Mouse (Mus musculus): ENCODE data around the gene Slc27a2.
"Not testable (repeated sequence)": the region's sequence is repeated elsewhere in the genome, so short reads cannot be mapped to it uniquely, and the experiment has no call there.

The Slc27a2 gene

DNA sequence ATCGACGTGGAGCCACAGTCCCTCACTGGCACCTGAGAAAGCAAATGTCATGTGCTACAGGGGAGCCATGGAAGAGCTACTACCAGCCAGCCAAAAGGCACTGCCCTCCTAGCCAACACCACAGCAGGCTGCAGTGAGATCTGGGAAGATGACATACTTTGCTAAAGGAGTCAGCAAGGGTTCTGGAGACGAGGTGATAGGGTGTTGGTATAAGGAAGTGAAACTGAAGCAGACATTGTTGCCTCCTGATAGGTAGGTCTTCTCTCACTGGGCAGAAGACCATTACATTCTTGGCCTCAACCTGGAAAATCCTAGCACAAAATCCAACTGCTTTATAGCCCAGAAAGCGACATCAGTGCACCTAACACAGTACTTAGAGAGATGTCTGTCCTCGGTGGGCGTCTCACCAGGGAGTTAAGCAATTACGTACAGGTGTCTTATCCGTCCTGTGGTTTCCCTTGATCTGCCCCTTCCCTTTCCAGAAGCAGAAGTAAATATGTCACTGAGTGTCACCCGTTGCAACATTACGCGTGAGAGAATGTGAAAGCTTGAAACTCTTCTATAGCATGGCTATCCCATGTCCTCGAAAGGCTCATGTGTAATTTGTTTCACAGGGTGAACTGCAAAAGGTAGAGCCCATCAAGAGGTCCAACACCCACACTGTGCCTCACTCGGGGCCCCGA lies 49.9 kb downstream of the Slc27a2 start:
- DNase-seq (ENCODE audit: low read depth, low spot score): no peak

DNA sequence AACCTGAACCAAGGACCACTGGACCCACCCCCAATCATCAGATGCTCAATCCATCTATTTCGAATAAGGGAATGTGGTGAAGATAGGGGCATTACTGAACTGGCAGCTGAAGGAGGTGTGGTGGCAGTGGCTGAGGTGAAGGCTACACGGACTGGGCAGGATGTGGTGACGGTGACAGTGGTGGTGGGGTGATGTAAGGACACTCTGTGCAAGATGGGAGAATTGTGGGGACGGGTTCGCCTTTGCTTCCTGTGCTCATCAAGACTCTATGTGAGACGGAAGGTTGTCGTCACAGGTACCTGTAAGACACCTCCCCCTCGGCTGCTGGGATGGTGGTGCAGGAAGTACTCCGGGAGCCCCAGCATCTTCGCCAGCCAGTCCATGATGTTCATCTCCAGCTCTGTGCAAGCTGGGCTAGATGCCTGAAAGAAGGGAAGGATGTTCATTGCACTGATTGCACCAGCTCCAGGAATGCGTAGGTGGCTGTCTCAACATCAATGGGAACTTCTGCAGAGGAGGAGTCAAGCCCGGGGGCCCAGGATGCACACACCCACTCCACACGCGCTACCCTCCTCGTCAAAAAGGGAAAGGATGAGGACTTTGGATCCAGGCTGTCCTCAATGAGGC lies 54.0 kb downstream of the Slc27a2 start:
- no peak for DNase-seq (ENCODE audit: low read depth, low spot score)

DNA sequence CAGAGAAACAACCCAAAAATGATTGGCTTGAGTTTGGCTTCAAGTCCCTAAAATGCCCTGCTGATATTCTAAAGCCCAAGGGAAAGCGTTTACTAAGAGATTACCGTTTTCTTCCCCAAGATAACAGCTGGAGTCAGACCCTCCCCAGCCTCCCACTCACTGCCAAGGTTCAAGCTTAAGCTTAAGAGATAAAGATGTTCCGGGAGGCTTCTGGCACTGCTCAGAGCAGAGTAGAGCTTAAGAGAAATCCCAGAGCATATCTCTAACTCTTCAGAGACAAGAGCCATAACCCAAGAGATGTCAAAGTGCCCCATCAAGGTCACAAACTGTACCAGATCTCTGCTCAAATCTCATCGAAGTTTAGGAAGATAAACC lies 54.5 kb downstream of the Slc27a2 start:
- no peak for DNase-seq (ENCODE audit: low read depth, low spot score)

DNA sequence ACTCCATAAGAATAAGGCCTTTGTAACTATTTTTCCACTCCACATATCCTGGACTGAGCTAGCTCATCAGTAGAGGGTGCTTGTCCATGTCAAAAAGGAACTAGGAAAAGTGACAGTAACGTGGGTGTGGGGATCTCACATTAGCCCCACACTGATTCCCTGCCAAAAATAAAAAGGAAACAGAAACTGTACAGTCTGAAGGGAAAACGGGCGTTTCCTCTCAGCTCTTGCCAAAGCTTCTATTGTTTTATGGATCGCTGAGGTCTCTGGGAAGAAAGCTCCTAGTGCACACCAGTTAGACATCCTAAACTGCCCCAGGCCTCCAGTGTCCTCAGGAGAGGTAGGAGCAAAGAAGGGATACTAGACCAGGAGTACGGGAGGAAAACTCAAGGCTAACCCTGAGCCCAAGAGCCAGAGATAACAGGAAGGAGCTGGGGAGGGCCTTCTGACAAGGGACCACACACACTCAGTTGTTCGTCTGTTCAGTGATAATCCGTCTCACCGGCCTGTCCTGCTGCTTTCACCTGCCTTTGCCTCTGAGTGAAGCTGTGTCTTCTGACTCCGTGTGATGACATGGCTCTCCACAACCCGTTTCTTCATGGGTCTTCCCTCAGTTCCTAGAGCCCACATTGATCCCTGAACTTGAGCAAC lies 55.5 kb downstream of the Slc27a2 start:
- no peak for DNase-seq (ENCODE audit: low read depth, low spot score)

DNA sequence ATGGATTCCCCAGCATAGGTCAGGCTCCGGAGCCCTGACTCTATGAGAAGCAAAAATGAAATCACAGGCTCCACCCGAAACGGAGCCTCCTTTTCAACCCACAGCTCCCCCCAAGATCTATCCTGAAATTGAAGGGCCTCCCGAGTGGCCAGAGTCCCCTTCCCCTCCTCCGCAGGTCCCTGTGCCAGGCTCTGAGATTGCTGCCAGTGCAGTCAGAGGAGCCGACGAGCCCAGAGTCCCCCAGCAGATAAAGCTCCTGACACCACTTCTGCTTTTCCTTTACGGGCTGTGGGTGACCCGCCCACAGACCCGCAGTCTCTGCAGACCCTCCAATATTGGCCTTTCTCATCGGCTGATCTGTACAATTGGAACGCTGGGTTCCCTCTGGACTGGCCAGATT lies 57.4 kb downstream of the Slc27a2 start:
- DNase-seq (ENCODE audit: low read depth, low spot score): not testable (repeated sequence)

DNA sequence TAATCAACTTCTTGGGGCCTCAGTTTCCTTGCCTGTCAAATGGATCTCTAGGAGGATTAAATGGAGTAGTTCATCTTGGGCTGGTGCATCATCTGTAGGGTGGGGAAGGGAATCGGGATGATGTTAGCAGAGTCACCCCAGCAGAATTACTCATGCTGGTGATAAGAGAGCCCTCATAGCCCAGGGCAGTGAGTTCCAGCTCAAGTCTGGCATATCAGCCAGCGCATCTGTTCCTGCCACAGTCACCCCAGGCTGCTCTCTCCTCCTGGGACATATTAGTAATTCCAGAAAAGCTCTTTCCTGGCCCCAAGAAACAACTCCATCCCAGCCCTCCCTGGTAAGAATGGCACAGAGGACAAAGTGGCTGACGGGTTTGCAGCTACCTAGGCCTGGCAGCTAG lies 63.1 kb downstream of the Slc27a2 start:
- DNase-seq (ENCODE audit: low read depth, low spot score): no peak

DNA sequence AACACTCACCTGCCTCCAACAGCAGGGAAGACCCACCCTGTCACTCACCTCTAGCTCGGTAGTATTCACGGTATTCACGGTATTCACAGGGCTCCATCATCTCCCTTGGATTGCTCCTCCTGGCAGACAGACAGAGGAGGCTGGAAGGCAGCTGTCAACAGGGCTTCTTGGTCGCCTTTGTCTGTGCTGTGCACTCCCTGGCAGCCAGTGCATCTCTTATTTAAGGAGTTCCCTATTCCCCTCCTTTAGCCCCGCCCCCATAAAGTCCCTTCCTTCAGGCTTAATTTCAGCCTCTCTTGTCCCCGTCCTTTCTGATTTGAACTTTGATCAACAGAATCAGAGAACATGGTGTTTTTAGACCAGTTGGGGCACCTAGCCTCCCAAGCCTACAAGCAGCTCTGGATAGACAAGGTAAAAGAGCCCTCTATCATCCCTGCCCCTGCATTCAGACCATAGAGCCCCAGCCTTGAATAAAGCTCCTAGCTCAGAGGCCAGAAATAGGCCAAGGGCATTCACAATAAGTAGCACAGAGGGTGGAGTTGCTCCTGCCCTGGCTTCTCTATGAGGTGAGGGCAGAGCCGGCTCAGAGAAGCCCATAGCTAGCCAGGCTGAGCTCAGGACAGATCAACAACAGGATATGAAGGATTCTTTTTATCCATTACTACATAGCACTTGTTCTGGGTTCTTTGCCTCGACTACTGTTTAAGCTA lies 66.4 kb downstream of the Slc27a2 start:
- no peak for DNase-seq (ENCODE audit: low read depth, low spot score)

DNA sequence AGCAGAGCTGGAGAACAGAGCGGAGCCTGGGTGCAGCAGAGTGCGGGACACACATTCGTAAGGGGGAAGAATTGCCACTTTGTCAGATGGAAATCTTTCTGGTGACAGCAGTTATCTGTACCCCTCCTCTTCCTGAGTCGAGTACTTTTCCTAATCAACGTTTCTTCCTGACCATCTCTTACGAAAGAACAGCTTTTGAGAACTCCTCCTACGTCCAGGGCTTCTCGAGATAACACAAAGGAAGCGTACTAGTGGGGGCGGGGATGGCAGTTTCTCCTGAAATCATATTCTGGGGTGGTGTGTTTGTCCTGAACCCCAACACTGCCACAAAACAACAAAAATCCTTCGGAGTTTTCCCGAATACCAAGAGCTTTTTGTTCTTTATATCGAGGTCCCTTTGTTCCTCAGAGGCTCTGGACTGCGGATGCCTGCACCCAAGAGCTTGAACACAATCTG lies 67.1 kb downstream of the Slc27a2 start, which contains the start of gene Hdc:
Hdc (minus strand) TSS at position 51 of the 456 bp plus-strand sequence.
- no peak for DNase-seq (ENCODE audit: low read depth, low spot score)

DNA sequence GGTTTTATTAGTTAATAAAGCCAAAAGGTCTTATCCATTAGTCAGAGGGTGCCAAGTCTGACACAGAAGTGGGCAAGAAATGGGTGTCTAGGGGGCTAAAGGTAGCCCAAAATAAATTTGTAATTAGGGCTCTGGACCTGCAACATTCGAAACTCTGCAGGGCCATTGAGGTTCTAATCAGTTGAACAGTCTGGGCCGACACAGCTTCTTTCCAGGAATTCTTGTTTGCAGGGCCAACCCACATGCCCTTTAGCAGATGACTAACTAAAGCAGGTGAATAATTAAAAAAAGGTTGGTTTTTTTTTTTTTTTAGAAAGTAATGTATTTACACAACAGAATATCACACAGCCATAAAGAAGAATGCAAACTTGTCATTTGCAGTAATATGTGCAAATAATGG lies 70.2 kb downstream of the Slc27a2 start:
- DNase-seq (ENCODE audit: low read depth, low spot score): no peak

DNA sequence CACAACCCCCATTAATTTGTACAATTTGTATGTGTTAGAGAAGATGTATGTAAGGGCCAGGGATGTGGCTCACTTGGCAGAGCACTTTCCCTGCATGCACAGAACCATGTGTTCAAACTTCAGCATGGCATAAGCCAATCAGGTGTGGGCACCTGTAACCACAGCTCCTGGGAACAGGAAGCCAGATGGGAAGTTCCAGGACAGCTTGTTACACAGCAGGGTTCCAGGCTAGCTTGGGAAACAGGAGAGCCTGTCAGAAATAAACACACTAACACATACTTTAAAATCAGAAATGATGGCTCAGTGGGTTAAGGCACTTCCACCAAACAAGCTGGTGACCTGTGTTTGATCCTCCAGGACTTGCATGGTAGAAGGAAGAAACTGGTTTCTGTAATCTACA lies 70.9 kb downstream of the Slc27a2 start:
- no peak for DNase-seq (ENCODE audit: low read depth, low spot score)

DNA sequence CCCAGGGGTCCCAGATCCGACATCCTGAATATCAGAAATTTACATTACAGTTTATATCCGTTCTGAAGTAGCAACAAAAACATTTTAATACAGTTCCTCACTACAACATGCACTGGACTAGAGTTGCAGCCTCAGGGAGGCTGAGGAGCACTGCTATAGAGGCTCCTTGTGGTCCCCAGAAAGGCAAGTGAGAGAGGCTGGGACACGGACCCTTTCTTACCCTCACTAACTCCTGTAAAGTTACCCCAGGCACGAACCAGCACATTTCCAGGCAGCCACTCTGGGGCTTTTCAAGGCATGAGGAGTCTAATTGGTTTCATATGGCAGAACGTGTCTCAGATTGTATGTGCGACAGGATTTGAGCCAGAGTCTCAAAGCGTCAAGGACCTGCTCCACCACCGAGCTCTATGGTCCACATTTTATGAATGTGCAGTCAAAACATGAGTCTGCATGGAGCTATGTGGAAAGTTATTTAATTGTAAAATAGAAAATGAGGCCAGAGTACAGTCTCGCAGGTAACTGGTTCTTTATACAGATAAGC lies 76.3 kb downstream of the Slc27a2 start:
- no peak for DNase-seq (ENCODE audit: low read depth, low spot score)

DNA sequence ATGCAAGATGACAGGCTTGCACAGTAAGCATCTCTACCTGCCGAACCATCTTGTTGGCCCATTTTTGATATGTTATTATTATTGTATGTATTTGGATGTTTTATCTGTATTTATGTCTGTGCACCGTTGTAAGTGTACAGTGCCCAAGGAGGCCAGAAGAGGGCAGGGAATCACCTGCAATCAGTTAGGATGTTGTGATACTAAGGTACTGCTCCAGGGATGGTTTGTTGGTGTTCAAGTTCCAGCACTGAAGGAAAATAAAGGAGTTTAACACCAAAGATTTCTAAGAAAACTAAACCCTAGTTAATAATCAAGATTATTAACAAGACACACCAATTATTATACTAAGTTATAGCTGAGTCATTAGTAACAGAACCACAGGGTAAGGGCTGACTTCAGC lies 81.0 kb downstream of the Slc27a2 start:
- DNase-seq (ENCODE audit: low read depth, low spot score): no peak

DNA sequence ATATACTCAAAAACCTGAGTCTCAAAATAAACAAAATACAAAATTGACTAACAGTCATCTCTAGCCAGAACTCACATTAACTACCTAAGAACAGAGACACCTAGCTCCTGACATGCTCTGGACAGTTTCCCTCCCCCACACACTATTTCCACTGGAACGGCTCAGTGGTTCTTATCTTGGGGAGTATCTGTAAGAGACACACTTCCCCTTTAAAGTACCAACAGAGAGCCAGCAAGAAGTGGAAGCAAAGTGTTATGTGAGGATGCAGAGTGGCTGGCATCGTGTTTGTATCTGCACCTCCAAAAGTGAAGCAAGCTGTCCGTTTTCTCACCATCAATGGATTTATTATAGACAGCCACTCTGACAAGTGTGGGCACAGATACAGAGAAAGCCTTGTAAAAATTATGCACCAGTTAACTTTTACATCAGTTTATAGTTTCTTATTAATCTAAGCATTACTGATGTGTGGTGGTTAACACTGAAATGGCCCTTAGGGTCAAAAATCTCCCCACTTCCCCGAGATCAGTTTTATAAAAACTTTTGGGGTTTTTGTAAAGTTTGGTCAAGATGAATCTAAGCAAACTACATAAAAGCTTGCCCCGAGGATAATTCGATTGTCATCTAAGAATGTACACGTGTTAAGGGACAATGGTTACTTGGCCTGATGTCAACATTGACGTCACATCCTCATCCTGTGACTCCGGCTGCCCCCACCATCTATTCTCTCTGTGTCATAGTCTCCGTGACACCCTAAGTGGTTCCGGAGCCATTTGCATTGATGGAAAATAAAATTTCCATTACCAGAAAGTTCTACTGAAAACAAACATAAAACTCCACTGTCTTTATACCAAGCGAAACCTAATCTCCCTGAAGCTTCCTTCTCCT lies 84.0 kb downstream of the Slc27a2 start:
- DNase-seq (ENCODE audit: low read depth, low spot score): no peak

All from WW6 (cell line).